Mouse (Mus musculus) adrenal gland, postnatal 10 days (tissue): Measurements from ENCODE around the gene Ext2. TPM values are rescaled to one million over a fixed set of nuclear protein-coding genes. Genes with fewer than 3 reads are reported as not detected.

Experiments used
- DNase-seq: peaks from one replicate; pipeline ENCODE4 v3.0.0; 2021; ENCODE audit warnings: mixed read lengths
- total RNA-seq, 2 experiments: library from RNA; stranded (reverse); gene quantifications; 2 replicates each; pipeline ENCODE4 v1.2.3; 2021

The Ext2 gene
- total RNA-seq, 2 experiments from 2014 or later = 79.1 to 80.4 TPM

DNA sequence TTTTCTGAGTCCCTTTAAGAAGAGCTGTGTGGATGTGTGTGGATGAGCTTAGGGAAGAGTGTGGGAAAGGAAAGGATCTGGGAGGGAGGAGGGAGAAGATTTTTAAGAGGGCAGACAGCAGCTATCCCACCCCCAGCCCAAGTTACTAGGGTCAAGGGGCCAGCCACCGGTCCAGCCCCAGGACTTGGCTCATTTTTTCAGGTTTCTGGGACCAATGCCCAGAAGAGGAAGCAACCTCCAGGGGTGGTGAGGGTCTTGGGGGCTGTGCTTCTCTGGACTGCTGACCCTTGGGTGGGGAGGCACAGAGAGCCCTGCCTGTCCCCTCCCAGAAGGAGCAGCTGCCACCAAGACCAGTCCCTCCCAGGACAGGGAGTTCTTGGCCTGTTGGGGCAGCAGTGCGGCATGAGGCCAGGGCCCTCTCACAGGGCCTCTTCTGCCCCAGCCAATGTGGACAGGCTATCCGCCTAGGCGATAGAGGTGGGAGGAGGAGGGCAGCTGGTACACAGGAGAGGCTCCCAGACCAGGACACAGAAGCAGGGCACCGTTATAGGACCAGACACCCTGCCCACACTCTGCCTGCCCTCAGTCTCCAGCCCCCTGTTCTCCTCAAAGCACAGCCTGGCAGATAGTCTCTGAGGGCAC lies 203.0 kb downstream of the Ext2 start:
- DNase-seq = peak; percentile 34

DNA sequence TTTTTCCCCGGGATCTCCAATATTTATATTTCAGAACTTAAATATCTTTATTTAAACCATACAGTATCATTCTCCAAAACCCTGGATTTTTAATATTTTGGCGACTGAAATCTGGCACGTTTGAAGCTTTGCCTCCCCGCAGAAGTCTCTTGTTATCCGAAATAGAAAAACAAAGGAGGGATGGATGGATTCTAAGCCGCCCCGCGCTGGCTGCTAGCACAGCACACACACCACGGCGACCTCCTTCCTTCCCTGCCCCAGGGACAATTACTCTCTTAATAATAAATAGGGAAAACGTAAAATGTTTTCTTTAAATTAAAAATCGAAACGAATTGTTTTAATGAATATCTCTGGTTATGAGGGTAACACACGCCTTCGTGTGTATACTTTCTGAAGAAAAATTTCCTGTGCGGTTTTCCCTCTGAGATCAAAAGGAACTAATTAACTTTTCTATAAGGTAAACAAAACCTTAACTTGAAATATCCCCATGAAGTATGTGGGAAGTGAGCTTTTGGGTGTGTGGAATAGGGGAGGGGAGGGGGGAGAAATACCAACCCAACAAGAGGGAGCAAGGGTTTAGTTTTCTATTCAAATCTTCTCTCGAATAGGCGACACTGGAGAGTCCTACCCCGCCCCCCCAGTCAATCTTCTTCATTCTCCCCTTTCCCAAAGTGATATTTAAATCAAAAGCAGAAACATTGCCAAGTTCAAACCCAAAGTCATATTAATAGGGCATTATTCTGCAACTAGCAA lies 203.7 kb downstream of the Ext2 start:
- no peak for DNase-seq

DNA sequence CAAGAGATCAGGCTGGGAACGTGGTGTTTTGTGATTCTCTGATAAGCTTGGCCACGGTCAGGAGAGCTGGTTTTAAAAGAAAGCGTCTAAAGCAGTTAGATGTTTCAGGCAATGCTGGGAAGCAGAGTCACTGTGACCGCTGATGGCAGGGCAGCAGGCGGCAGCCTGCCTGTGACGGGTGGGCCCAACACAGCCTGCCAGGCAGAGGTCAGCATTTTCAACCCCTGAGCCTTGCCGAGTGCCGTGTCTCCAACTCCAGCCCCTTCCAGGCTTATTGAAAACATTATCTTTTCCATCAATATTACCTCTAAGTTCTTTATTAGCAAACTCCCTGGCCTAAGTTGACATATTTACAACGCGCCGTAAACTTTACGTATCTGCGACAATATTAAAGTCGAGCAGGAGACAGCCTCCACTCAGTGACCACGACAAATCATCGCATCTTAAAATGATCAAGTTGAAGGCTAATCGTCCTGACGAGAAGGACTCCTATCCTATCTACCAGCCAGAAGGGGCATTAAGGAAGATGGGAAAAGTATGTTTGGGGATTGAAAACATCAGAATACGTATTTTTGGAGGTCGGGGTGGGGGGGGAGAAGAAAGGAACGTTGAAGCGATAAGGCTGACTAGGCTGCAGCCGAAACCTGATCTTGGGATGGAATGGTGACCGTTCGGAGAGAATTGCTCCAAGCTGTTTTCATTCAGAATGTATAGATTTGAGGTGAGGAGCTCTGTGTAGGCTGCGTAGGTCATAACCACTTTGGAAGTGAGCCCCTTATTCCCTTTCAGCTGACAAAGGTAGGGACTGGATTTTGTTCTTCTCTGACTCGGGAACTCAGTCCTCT lies 206.3 kb downstream of the Ext2 start:
- no peak for DNase-seq

DNA sequence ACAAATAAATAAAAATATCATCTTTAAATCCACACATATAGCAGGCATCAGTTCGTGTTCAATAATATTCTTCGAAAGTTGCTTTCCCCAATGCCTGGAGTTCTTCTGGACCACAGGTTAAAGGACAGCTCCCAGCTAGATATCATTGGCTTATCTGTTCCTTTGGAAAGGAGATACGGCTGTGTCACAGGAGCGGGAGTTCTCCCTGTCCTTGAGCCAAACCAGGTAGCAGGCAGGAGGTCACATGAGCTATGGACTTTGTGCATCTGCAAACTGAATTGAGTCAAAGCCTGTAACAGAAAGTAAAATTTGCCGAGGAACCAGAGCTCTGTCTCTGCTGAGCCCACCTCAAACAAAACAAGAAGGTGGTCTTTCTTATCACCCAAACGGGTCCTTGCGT lies 209.3 kb downstream of the Ext2 start:
- DNase-seq = no peak

Other genes starting within 250 kb of the Ext2 start
- gene Alx4, start 180.2 kb downstream of the Ext2 start, total RNA-seq = under 1 TPM; 0.48 to 0.51 TPM
- gene Accs, start 27.4 kb upstream of the Ext2 start, total RNA-seq = 10 to 100 TPM; 13.8 to 14.2 TPM
- gene Accsl, start 46.6 kb upstream of the Ext2 start, total RNA-seq = 1 to 10 TPM; 1.3 to 1.4 TPM
- 10 to 100 TPM; 22.9 to 43.6 TPM for gene Gm13889, start 134.6 kb upstream of the Ext2 start, total RNA-seq
- gene Gm27027, start 173.8 kb upstream of the Ext2 start, total RNA-seq = not detected
- gene Alkbh3, start 188.2 kb upstream of the Ext2 start, total RNA-seq = 10 to 100 TPM; 57.2 to 67.8 TPM